Mouse (Mus musculus): ENCODE measurements around the gene Taldo1.
"Not testable (repeated sequence)": the region's sequence is repeated elsewhere in the genome, so short reads cannot be mapped to it uniquely, and the experiment has no call there.

Gene Taldo1

GRCm38 (mm10) chr7:141387807-141388486 lies 4.1 kb upstream of the Taldo1 start:
- DNase-seq (ENCODE audit: extremely low spot score, low spot score) = no peak

GRCm38 (mm10) chr7:141388487-141389109 lies 3.4 kb upstream of the Taldo1 start:
- DNase-seq (ENCODE audit: extremely low spot score, low spot score) = no peak

GRCm38 (mm10) chr7:141390326-141391259 lies 1.4 kb upstream of the Taldo1 start:
- no peak for DNase-seq (ENCODE audit: extremely low spot score, low spot score)

GRCm38 (mm10) chr7:141392552-141393222 lies 688 bp downstream of the Taldo1 start:
- no peak for DNase-seq (ENCODE audit: extremely low spot score, low spot score)

- DNase-seq (ENCODE audit: extremely low spot score, low spot score) = no peak
These were observed 2.2 kb downstream of the Taldo1 start for GRCm38 (mm10) chr7:141394158-141394557.

GRCm38 (mm10) chr7:141394771-141395170 lies 2.8 kb downstream of the Taldo1 start:
- DNase-seq (ENCODE audit: extremely low spot score, low spot score) = peak; percentile 82

- no peak for DNase-seq (ENCODE audit: extremely low spot score, low spot score)
These were observed 3.3 kb downstream of the Taldo1 start for GRCm38 (mm10) chr7:141395348-141395747.

GRCm38 (mm10) chr7:141403305-141403704 lies 11.3 kb downstream of the Taldo1 start:
- DNase-seq (ENCODE audit: extremely low spot score, low spot score) = peak; percentile 47

- no peak for DNase-seq (ENCODE audit: extremely low spot score, low spot score)
These were observed 13.5 kb downstream of the Taldo1 start for GRCm38 (mm10) chr7:141405466-141405865.

GRCm38 (mm10) chr7:141407670-141408069 lies 15.7 kb downstream of the Taldo1 start:
- not testable (repeated sequence) for DNase-seq (ENCODE audit: extremely low spot score, low spot score)

- DNase-seq (ENCODE audit: extremely low spot score, low spot score) = peak; percentile 83
These were observed 16.8 kb downstream of the Taldo1 start for GRCm38 (mm10) chr7:141408833-141409232.

- DNase-seq (ENCODE audit: extremely low spot score, low spot score) = no peak
These were observed 18.6 kb downstream of the Taldo1 start for GRCm38 (mm10) chr7:141410631-141411030.

- DNase-seq (ENCODE audit: extremely low spot score, low spot score) = no peak
These were observed 19.7 kb downstream of the Taldo1 start for GRCm38 (mm10) chr7:141411667-141412066.

- DNase-seq (ENCODE audit: extremely low spot score, low spot score) = no peak
These were observed 21.3 kb downstream of the Taldo1 start for GRCm38 (mm10) chr7:141413331-141413730.

- peak; percentile 100 for DNase-seq (ENCODE audit: extremely low spot score, low spot score)
These were observed 22.0 kb downstream of the Taldo1 start, which contains the start of gene Gatd1 for GRCm38 (mm10) chr7:141413809-141414584. Gene Gatd1 (minus strand): TSS chr7:141414136.

- no peak for DNase-seq (ENCODE audit: extremely low spot score, low spot score)
These were observed 24.3 kb downstream of the Taldo1 start for GRCm38 (mm10) chr7:141416144-141416841.

GRCm38 (mm10) chr7:141417731-141418681 lies 26.0 kb downstream of the Taldo1 start:
- DNase-seq (ENCODE audit: extremely low spot score, low spot score) = no peak

- no peak for DNase-seq (ENCODE audit: extremely low spot score, low spot score)
These were observed 27.0 kb downstream of the Taldo1 start for GRCm38 (mm10) chr7:141418970-141419369.

All from neural tube, embryonic 10.5 days (tissue).